Mouse (Mus musculus): ENCODE results near the gene Rsrp1.
"Not testable (repeated sequence)": the region's sequence is repeated elsewhere in the genome, so short reads cannot be mapped to it uniquely, and the experiment has no call there.

Gene Rsrp1

DNA sequence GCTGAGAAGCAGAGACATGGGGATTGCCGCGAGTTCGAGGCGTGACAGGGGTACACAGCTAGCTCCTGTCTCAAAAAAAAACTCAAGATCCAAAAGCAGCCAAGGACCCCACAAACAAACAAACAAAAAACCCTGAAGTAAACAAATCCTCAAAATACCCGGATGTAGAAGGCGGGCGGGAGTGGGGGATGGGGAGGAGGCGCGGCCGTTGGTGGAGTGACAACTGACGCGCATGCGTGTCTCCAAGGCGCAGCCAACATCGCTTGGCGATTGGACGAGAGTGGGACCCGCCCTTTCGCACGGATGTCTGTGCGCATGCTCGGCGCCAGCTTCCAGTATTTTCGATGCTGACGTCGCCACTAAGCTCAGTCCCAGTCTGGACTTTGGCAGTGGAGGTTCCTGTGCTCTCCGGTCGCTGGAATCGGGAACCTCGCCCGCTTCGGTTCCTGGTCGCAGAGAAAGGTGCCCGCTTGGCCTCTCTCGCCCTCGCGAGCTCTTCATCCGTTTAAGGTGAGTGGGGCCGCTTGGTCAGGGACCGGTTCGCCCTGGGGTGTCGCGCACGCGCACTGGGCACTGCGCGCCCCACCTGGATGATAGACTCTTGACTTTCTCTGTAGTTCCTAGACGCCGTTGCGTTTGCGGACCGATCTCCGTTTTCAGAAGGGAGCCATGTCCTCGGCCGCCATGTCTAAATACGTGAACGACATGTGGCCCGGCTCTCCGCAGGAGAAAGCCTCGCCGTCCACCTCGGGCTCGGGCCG is at the start of gene Rsrp1:
Gene Rsrp1 (plus strand): TSS at position 335 of the 761 bp plus-strand sequence.
- in situ Hi-C loops (cut with MboI; ENCODE audit: low pct_unique_long_range_greater_than_20kb in 1 of 2, low sequenced_read_pairs in 2 of 2, unreplicated experiment in 1 of 2): no loop called here

- in situ Hi-C loops (cut with MboI; ENCODE audit: low pct_unique_long_range_greater_than_20kb in 1 of 2, low sequenced_read_pairs in 2 of 2, unreplicated experiment in 1 of 2): no loop called here
Measured at GRCm38 (mm10) chr4:134876171-134876570, 47.2 kb upstream of the Rsrp1 start.

DNA sequence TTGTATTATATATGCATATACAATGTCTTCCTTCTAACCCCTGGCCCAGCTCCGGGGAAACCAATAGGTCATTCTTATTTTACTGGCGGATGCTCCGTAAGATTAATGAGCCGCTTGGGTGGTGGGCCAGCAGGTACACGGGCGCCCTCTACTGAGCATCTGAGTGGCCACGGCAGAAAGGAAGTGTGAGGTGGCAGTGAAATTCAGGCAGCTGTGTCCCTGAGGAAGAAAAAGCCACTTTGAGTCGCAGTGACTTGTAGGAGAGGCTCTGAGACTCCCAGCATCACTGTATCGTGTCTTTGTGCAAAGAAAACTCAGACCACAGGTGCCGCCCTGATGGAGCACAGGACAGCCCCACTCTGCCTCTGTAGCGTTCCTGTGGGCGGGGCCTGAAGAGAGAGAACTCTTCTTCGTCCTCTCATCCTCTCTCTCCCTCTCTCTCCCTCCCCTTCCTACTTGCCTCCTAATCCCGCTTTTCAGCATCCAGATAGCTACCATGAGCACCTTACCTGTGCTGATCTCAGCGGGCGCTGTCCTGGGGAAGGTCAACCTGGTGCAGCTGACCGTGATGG is 43.9 kb upstream of the Rsrp1 start:
- in situ Hi-C loops (cut with MboI; ENCODE audit: low pct_unique_long_range_greater_than_20kb in 1 of 2, low sequenced_read_pairs in 2 of 2, unreplicated experiment in 1 of 2): no loop called here

GRCm38 (mm10) chr4:134880041-134880440 is 43.4 kb upstream of the Rsrp1 start:
- in situ Hi-C loops (cut with MboI; ENCODE audit: low pct_unique_long_range_greater_than_20kb in 1 of 2, low sequenced_read_pairs in 2 of 2, unreplicated experiment in 1 of 2): no loop called here

GRCm38 (mm10) chr4:134883266-134883665 is 40.1 kb upstream of the Rsrp1 start:
- in situ Hi-C loops (cut with MboI; ENCODE audit: low pct_unique_long_range_greater_than_20kb in 1 of 2, low sequenced_read_pairs in 2 of 2, unreplicated experiment in 1 of 2): no loop called here

GRCm38 (mm10) chr4:134883808-134884207 is 39.6 kb upstream of the Rsrp1 start:
- in situ Hi-C loops (cut with MboI; ENCODE audit: low pct_unique_long_range_greater_than_20kb in 1 of 2, low sequenced_read_pairs in 2 of 2, unreplicated experiment in 1 of 2): no loop called here

GRCm38 (mm10) chr4:134884364-134884763 is 39.0 kb upstream of the Rsrp1 start:
- in situ Hi-C loops (cut with MboI; ENCODE audit: low pct_unique_long_range_greater_than_20kb in 1 of 2, low sequenced_read_pairs in 2 of 2, unreplicated experiment in 1 of 2): no loop called here

- in situ Hi-C loops (cut with MboI; ENCODE audit: low pct_unique_long_range_greater_than_20kb in 1 of 2, low sequenced_read_pairs in 2 of 2, unreplicated experiment in 1 of 2): no loop called here
Measured at GRCm38 (mm10) chr4:134892096-134892495, 31.3 kb upstream of the Rsrp1 start.

GRCm38 (mm10) chr4:134897256-134897655 is 26.1 kb upstream of the Rsrp1 start:
- in situ Hi-C loops (cut with MboI; ENCODE audit: low pct_unique_long_range_greater_than_20kb in 1 of 2, low sequenced_read_pairs in 2 of 2, unreplicated experiment in 1 of 2): no loop called here

DNA sequence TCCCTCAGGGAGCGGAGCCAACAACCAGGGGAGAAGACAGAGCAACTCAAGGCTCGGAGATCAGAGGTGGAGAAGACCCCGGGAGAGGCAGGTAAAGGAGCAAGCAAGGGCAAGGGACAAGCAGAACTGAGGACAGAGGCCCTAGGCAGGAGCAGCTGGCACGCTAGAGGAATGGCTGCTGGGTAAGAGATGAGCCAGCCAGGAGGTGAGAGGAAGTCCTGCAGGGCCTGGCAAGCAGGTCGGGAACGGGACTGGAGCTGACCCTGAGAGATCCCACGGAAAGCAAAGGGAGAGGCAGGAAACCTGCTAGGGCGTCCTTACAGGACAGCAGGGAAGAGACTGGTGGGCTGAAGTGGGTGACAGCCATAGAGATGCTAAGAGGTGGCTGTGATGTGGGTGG is 22.3 kb upstream of the Rsrp1 start:
- in situ Hi-C loops (cut with MboI; ENCODE audit: low pct_unique_long_range_greater_than_20kb in 1 of 2, low sequenced_read_pairs in 2 of 2, unreplicated experiment in 1 of 2): no loop called here

DNA sequence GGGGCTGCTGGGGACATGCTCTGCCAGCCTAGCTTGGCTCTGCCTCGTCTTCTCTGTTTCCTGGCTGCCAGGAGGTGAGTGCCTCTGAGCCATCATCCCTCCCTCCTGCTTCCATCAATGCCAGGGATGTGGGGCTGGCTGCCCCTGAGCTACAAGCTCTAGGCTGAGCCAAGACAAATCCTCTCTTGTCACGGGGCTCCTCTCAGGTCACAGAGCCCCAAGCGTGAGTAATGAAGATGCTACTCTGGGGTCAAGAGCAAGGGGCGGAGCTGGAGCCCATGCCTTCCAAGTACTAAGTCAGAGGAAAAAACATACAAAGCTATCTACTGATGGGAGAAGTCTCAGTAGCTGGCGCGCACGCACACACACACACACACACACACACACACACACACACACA is 20.3 kb upstream of the Rsrp1 start:
- in situ Hi-C loops (cut with MboI; ENCODE audit: low pct_unique_long_range_greater_than_20kb in 1 of 2, low sequenced_read_pairs in 2 of 2, unreplicated experiment in 1 of 2): no loop called here

DNA sequence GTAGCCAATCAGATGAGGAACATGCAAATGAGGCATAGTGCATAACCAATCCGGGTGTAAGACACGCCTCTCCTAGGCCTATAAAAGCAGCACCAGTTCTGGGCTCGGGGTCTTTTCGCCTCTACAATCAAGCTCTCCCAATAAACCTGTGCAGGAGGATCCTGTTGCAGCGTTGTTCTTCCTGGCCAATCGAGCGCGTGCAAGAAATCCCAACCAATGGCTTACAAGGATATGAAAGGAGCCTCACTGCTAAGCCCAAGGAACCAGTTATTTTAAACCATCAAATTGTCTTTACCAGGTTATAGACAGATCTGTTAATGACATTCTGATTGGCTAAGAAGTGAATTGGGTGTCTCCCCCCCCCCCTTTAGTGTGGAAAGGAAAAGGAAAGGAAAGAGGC is 12.0 kb upstream of the Rsrp1 start:
- in situ Hi-C loops (cut with MboI; ENCODE audit: low pct_unique_long_range_greater_than_20kb in 1 of 2, low sequenced_read_pairs in 2 of 2, unreplicated experiment in 1 of 2): not testable (repeated sequence)

DNA sequence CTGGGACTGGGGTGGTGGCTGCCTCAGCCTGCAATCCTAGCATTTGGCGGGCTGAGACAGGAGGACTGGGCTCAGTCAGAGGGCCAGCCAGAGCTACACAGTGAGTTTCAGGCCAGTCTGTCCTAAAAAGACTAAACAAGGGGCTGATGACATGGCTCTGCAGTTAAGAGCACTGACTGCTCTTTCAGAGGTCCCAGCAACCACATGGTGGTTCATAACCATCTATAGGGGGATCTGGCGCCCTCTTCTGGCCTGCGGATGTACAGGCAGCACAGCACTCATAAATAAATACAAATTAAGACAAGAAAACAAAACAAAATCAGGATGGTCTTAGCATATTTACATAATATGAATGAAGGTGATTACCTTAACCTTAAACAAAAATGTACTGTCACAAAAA is 10.0 kb upstream of the Rsrp1 start:
- in situ Hi-C loops (cut with MboI; ENCODE audit: low pct_unique_long_range_greater_than_20kb in 1 of 2, low sequenced_read_pairs in 2 of 2, unreplicated experiment in 1 of 2): no loop called here

- in situ Hi-C loops (cut with MboI; ENCODE audit: low pct_unique_long_range_greater_than_20kb in 1 of 2, low sequenced_read_pairs in 2 of 2, unreplicated experiment in 1 of 2): no loop called here
Measured at GRCm38 (mm10) chr4:134914122-134914863, 9.1 kb upstream of the Rsrp1 start.

- in situ Hi-C loops (cut with MboI; ENCODE audit: low pct_unique_long_range_greater_than_20kb in 1 of 2, low sequenced_read_pairs in 2 of 2, unreplicated experiment in 1 of 2): no loop called here
Measured at GRCm38 (mm10) chr4:134914864-134915209, 8.6 kb upstream of the Rsrp1 start, which contains the start of gene Tmem50a. Gene Tmem50a (minus strand): TSS chr4:134915024.

GRCm38 (mm10) chr4:134915223-134916050 is 8.0 kb upstream of the Rsrp1 start:
- in situ Hi-C loops (cut with MboI; ENCODE audit: low pct_unique_long_range_greater_than_20kb in 1 of 2, low sequenced_read_pairs in 2 of 2, unreplicated experiment in 1 of 2): no loop called here

- in situ Hi-C loops (cut with MboI; ENCODE audit: low pct_unique_long_range_greater_than_20kb in 1 of 2, low sequenced_read_pairs in 2 of 2, unreplicated experiment in 1 of 2): no loop called here
Measured at GRCm38 (mm10) chr4:134917194-134917593, 6.2 kb upstream of the Rsrp1 start.

GRCm38 (mm10) chr4:134918381-134918780 is 5.0 kb upstream of the Rsrp1 start:
- in situ Hi-C loops (cut with MboI; ENCODE audit: low pct_unique_long_range_greater_than_20kb in 1 of 2, low sequenced_read_pairs in 2 of 2, unreplicated experiment in 1 of 2): no loop called here

Measured in mouse embryonic stem cell (cell line).